Mouse (Mus musculus) adrenal gland (tissue): ENCODE data around the gene Elavl2.

ENCODE experiments used
- intact Hi-C: fragments of 180-260 bp; cut with DNase I; formaldehyde crosslinking; loops from one replicate; pipeline ENCODE4 v1.15.1; 2025
- long read RNA-seq, 2 experiments: library from polyadenylated mRNA; unstranded; transcript quantifications; one replicate each; pipeline ENCODE4 v2.0.0; 2020; ENCODE audit warnings: borderline replicate concordance in 1 of 2; ENCODE audit not compliant: insufficient replicate concordance in 1 of 2

Elavl2 gene
- long read RNA-seq, experiment 1 = 0 reads
- long read RNA-seq, experiment 2 = 0 reads

- intact Hi-C loops = no loop called here
Observed at GRCm38 (mm10) chr4:91400423-91400822, at the start of gene Elavl2. Gene Elavl2 (minus strand): TSS chr4:91400785.

- intact Hi-C loops = no loop called here
Observed at GRCm38 (mm10) chr4:91447887-91448286, 47.3 kb upstream of the Elavl2 start.

- intact Hi-C loops = no loop called here
Observed at GRCm38 (mm10) chr4:91415582-91415981, 15.0 kb upstream of the Elavl2 start.

GRCm38 (mm10) chr4:91405047-91405446 is 4.5 kb upstream of the Elavl2 start:
- intact Hi-C loops = no loop called here

- intact Hi-C loops = no loop called here
Observed at GRCm38 (mm10) chr4:91399510-91400196, 932 bp downstream of the Elavl2 start.

- intact Hi-C loops = no loop called here
Observed at GRCm38 (mm10) chr4:91391987-91392598, 8.5 kb downstream of the Elavl2 start.

GRCm38 (mm10) chr4:91387701-91388100 is 12.9 kb downstream of the Elavl2 start:
- intact Hi-C loops = no loop called here

- intact Hi-C loops = no loop called here
Observed at GRCm38 (mm10) chr4:91381201-91381627, 19.4 kb downstream of the Elavl2 start.

GRCm38 (mm10) chr4:91380341-91381117 is 20.1 kb downstream of the Elavl2 start:
- intact Hi-C loops = no loop called here

- intact Hi-C loops = no loop called here
Observed at GRCm38 (mm10) chr4:91379559-91379958, 21.0 kb downstream of the Elavl2 start.

GRCm38 (mm10) chr4:91376317-91376910 is 24.2 kb downstream of the Elavl2 start:
- intact Hi-C loops = no loop called here

- intact Hi-C loops = no loop called here
Observed at GRCm38 (mm10) chr4:91375372-91375687, 25.3 kb downstream of the Elavl2 start.

GRCm38 (mm10) chr4:91374571-91375371 is 25.8 kb downstream of the Elavl2 start:
- intact Hi-C loops = no loop called here

GRCm38 (mm10) chr4:91372844-91373243 is 27.7 kb downstream of the Elavl2 start:
- intact Hi-C loops = no loop called here

GRCm38 (mm10) chr4:91371819-91372215 is 28.8 kb downstream of the Elavl2 start:
- intact Hi-C loops = no loop called here

- intact Hi-C loops = no loop called here
Observed at GRCm38 (mm10) chr4:91371131-91371818, 29.3 kb downstream of the Elavl2 start.

GRCm38 (mm10) chr4:91365276-91365675 is 35.3 kb downstream of the Elavl2 start:
- intact Hi-C loops = no loop called here

- intact Hi-C loops = no loop called here
Observed at GRCm38 (mm10) chr4:91363963-91364362, 36.6 kb downstream of the Elavl2 start.

GRCm38 (mm10) chr4:91362520-91362919 is 38.1 kb downstream of the Elavl2 start:
- intact Hi-C loops = no loop called here

- intact Hi-C loops = no loop called here
Observed at GRCm38 (mm10) chr4:91353138-91353537, 47.4 kb downstream of the Elavl2 start.
